Mouse (Mus musculus) large intestine, adult 2 months (tissue): Measurements from ENCODE around the gene Gpn2. TPM values are rescaled to one million over a fixed set of nuclear protein-coding genes. Genes with fewer than 3 reads are reported as not detected.

Source experiments
- polyA plus RNA-seq: library from polyadenylated mRNA; depleted of rRNA; stranded (reverse); fragments of >200 nt; gene quantifications from 2 replicates; pipeline ENCODE4 v1.2.3, GENCODE M21; 2012; rRNA removed

Gpn2 gene
- polyA plus RNA-seq, 1 experiment, result 36.7 TPM

Other genes starting within 250 kb of the Gpn2 start
- 41.7 and 51.0 TPM in 2 replicates for gene Wdtc1, start 230.9 kb upstream of the Gpn2 start, polyA plus RNA-seq
- gene Slc9a1, start 214.7 kb upstream of the Gpn2 start, polyA plus RNA-seq, result 32.5 and 42.8 TPM in 2 replicates
- gene Tent5b, start 104.2 kb upstream of the Gpn2 start, polyA plus RNA-seq, result 5.1 and 5.2 TPM in 2 replicates
- 6.5 and 7.9 TPM in 2 replicates for gene Trnp1, start 85.8 kb upstream of the Gpn2 start, polyA plus RNA-seq
- gene Kdf1, start 65.4 kb upstream of the Gpn2 start, polyA plus RNA-seq, result 38.0 and 38.5 TPM in 2 replicates
- gene Nudc, start 38.4 kb upstream of the Gpn2 start, polyA plus RNA-seq, result 34.0 and 34.5 TPM in 2 replicates
- gene Nr0b2, start 31.0 kb upstream of the Gpn2 start, polyA plus RNA-seq, result 0.19 and 1.5 TPM in 2 replicates
- gene Gpatch3, start 9.6 kb upstream of the Gpn2 start, polyA plus RNA-seq, result 4.8 and 5.0 TPM in 2 replicates
- 211 and 298 TPM in 2 replicates for gene Sfn, start 17.8 kb downstream of the Gpn2 start, polyA plus RNA-seq
- gene Zdhhc18, start 65.8 kb downstream of the Gpn2 start, polyA plus RNA-seq, result 27.3 and 35.7 TPM in 2 replicates
- 11.2 and 11.7 TPM in 2 replicates for gene Pigv, start 88.3 kb downstream of the Gpn2 start, polyA plus RNA-seq
- 25.2 and 39.5 TPM in 2 replicates for gene Arid1a, start 172.4 kb downstream of the Gpn2 start, polyA plus RNA-seq